Mouse (Mus musculus): ENCODE measurements around the gene Gapt.

GRCm38 (mm10) chr13:110382447-110382901 lies 25.5 kb upstream of the Gapt start:
- peak; percentile 85 for TF ChIP-seq CTCF (IDR thresholded peaks at IDR 0.05)
- TF ChIP-seq EP300 (IDR thresholded peaks at IDR 0.05; ENCODE audit: insufficient read depth, low read depth, low read length) = no peak
